Comparison of ENCODE assay signal across 18 mouse cellular contexts in the genomic region with DNA sequence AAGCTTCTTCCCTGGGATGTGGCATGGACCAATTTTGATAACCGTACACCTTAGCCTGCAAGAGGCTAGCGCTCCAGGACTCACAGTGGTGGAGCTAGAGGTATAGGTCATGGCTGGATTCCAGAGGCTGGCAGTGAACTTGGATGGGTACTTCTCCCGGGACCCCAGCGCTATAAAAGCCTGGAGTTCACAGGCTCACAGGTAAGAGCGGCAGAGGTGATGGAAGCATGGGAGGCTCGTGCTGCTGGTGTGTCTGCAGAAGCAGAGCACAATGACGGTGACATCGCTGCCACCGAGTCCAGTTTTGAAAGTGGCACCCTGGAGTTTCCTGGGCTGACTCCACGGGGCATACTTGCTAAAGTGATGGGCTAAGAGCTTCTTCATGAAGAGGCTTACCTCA.
"Had no signal": no experiment of that assay in that cellular context is flagged by ENCODE, and none has a peak within 500 bp of the region (broad histone marks: within the 10 kb centered on the region; RNA-seq: fewer than 3 reads in every experiment).

No protein-coding gene starts in this region.

- H3K4me2 ChIP-seq: limb, embryonic 15.5 days; liver, embryonic 11.5 days; lung, embryonic 14.5 days; midbrain, embryonic 12.5 days; midbrain, embryonic 15.5 days; neural tube, embryonic 12.5 days had no signal

- H3K9ac ChIP-seq: limb, embryonic 12.5 days; limb, embryonic 15.5 days; liver, embryonic 14.5 days; liver, postnatal 0 days; lung, embryonic 14.5 days; midbrain, embryonic 12.5 days; midbrain, embryonic 15.5 days; neural tube, embryonic 12.5 days had no signal

- H3K27ac ChIP-seq: kidney, postnatal 0 days; layer of hippocampus, adult 2 months; limb, embryonic 15.5 days; liver, embryonic 14.5 days; macrophage; midbrain, embryonic 12.5 days; midbrain, embryonic 15.5 days; neural tube, embryonic 12.5 days had no signal

- DNase-seq: kidney, postnatal 25 days; layer of hippocampus, adult 9-11 months; left cerebral cortex, postnatal 4 days; liver, postnatal 0 days; lung, embryonic 14.5 days; thymus, adult 18-20 months; thymus, postnatal 36 days had no signal

- H3K4me3 ChIP-seq: layer of hippocampus, adult 2 months; limb, embryonic 12.5 days; limb, embryonic 15.5 days; midbrain, embryonic 12.5 days; midbrain, embryonic 15.5 days; neural tube, embryonic 12.5 days had no signal

- H3K36me3 ChIP-seq: limb, embryonic 12.5 days; limb, embryonic 15.5 days; midbrain, embryonic 12.5 days; midbrain, embryonic 15.5 days; neural tube, embryonic 12.5 days had no signal

- H3K9me3 ChIP-seq: limb, embryonic 12.5 days; limb, embryonic 15.5 days; midbrain, embryonic 12.5 days; midbrain, embryonic 15.5 days; neural tube, embryonic 12.5 days had no signal

- H3K27me3 ChIP-seq: limb, embryonic 12.5 days; limb, embryonic 15.5 days; midbrain, embryonic 12.5 days; midbrain, embryonic 15.5 days; neural tube, embryonic 12.5 days had no signal

- ATAC-seq: liver, postnatal 0 days; lung, postnatal 0 days; midbrain, embryonic 15.5 days had no signal
